Mouse (Mus musculus) testis, adult 2 months (tissue): ENCODE data around the gene Gm37240.

ENCODE experiments used
- CTCF ChIP-seq: fragments of 200-500 bp; IDR thresholded peaks from 2 replicates; pipeline ENCODE4 v1.5.1; 2012; ENCODE audit warnings: low read depth, mild to moderate bottlenecking, inconsistent platforms, low read length, moderate library complexity; ENCODE audit not compliant: control insufficient read depth, insufficient read depth, insufficient replicate concordance
- POLR2A ChIP-seq: fragments of 200-500 bp; IDR thresholded peaks from 2 replicates; pipeline ENCODE4 v1.6.1; 2012; ENCODE audit warnings: low read depth, mild to moderate bottlenecking, inconsistent platforms, low read length, moderate library complexity; ENCODE audit not compliant: control insufficient read depth

DNA sequence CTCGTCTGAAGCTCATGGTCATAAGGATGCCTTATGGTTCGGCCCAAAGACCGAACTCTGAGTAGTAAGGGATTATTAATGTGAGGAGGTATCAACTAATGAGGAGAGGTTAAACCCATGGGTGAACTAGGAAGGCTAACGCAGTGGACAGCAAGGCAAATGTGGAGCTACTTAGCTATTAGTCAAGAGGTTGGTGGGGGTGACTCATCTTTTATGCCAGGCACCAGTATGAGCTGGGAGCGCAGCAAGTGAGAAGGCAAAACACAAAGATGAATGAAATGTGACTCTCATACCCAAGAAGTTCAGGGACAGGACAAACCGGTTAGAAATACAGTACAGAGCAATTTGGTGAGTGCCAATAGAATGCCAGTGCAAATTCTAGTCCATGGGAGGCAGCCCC lies 164.7 kb downstream of the Gm37240 start:
- TF ChIP-seq CTCF = no peak
- TF ChIP-seq POLR2A = no peak
